Mouse (Mus musculus) adrenal gland, adult 2 months (tissue): ENCODE data around the gene Ccdc8. TPM values are rescaled to one million over a fixed set of nuclear protein-coding genes. Genes with fewer than 3 reads are reported as not detected.

ENCODE experiments used
- polyA plus RNA-seq: library from polyadenylated mRNA; depleted of rRNA; stranded (reverse); fragments of >200 nt; gene quantifications from 2 replicates; pipeline ENCODE4 v1.2.3, GENCODE M21; 2012; rRNA removed
- total RNA-seq, 2 experiments: library from RNA; stranded (reverse); gene quantifications; 2 replicates each; pipeline ENCODE4 v1.2.3; 2021

Ccdc8 gene
- total and polyA plus RNA-seq, 3 experiments: 7.5 to 28.9 (median 13.6) TPM

Other genes with a start within 250 kb of the Ccdc8 start
- 100 to 1,000 TPM; 144 to 291 TPM for gene Slc1a5, start 211.4 kb upstream of the Ccdc8 start, total RNA-seq
- gene Slc1a5, start 211.4 kb upstream of the Ccdc8 start, polyA plus RNA-seq: 220 and 344 TPM in 2 replicates
- gene Strn4, start 176.8 kb upstream of the Ccdc8 start, total RNA-seq: 10 to 100 TPM; 58.9 to 64.1 TPM
- gene Strn4, start 176.8 kb upstream of the Ccdc8 start, polyA plus RNA-seq: 121 and 138 TPM in 2 replicates
- 10 to 100 TPM; 23.9 to 29.5 TPM for gene Fkrp, start 176.0 kb upstream of the Ccdc8 start, total RNA-seq
- gene Fkrp, start 176.0 kb upstream of the Ccdc8 start, polyA plus RNA-seq: 46.3 and 49.6 TPM in 2 replicates
- 10 to 100 TPM; 16.0 to 18.4 TPM for gene Prkd2, start 149.8 kb upstream of the Ccdc8 start, total RNA-seq
- 39.2 and 47.2 TPM in 2 replicates for gene Prkd2, start 149.8 kb upstream of the Ccdc8 start, polyA plus RNA-seq
- 1 to 10 TPM; 2.5 to 5.3 TPM for gene Dact3, start 117.4 kb upstream of the Ccdc8 start, total RNA-seq
- gene Dact3, start 117.4 kb upstream of the Ccdc8 start, polyA plus RNA-seq: 16.2 and 22.1 TPM in 2 replicates
- gene Gng8, start 100.9 kb upstream of the Ccdc8 start, total RNA-seq: under 1 TPM; 0.43 to 0.69 TPM
- gene Gng8, start 100.9 kb upstream of the Ccdc8 start, polyA plus RNA-seq: 1.0 and 1.7 TPM in 2 replicates
- gene Ptgir, start 86.2 kb upstream of the Ccdc8 start, total RNA-seq: 1 to 10 TPM in 1 of 2 experiments, under 1 TPM in 1; 0.98 to 3.8 TPM
- gene Ptgir, start 86.2 kb upstream of the Ccdc8 start, polyA plus RNA-seq: 4.0 and 4.8 TPM in 2 replicates
- 100 to 1,000 TPM; 254 to 261 TPM for gene Calm3, start 68.6 kb upstream of the Ccdc8 start, total RNA-seq
- 402 and 408 TPM in 2 replicates for gene Calm3, start 68.6 kb upstream of the Ccdc8 start, polyA plus RNA-seq
- gene Pnmal2, start 48.0 kb upstream of the Ccdc8 start, total RNA-seq: 10 to 100 TPM; 19.7 to 47.9 TPM
- 9.9 and 10.9 TPM in 2 replicates for gene Pnmal2, start 48.0 kb upstream of the Ccdc8 start, polyA plus RNA-seq
- 1 to 10 TPM; 2.6 to 7.2 TPM for gene Pnmal1, start 33.0 kb upstream of the Ccdc8 start, total RNA-seq
- gene Pnmal1, start 33.0 kb upstream of the Ccdc8 start, polyA plus RNA-seq: 0.45 and 0.57 TPM in 2 replicates
- gene Gm42372, start 9.6 kb upstream of the Ccdc8 start, total RNA-seq: 1 to 10 TPM; 1.1 to 1.6 TPM
- 0.13 and 0.33 TPM in 2 replicates for gene Gm42372, start 9.6 kb upstream of the Ccdc8 start, polyA plus RNA-seq
- 10 to 100 TPM; 82.2 to 86.0 TPM for gene Ppp5c, start 35.2 kb downstream of the Ccdc8 start, total RNA-seq
- gene Ppp5c, start 35.2 kb downstream of the Ccdc8 start, polyA plus RNA-seq: 164 and 179 TPM in 2 replicates
- 1 to 10 TPM; 1.6 to 3.2 TPM for gene Hif3a, start 69.7 kb downstream of the Ccdc8 start, total RNA-seq
- gene Hif3a, start 69.7 kb downstream of the Ccdc8 start, polyA plus RNA-seq: 3.1 and 4.0 TPM in 2 replicates
- under 1 TPM; 0.35 to 0.58 TPM for gene Psg16, start 81.3 kb downstream of the Ccdc8 start, total RNA-seq
- 0.13 and 0.33 TPM in 2 replicates for gene Psg16, start 81.3 kb downstream of the Ccdc8 start, polyA plus RNA-seq
- not detected for gene Ceacam3, start 157.6 kb downstream of the Ccdc8 start, total RNA-seq
- not detected in 2 replicates for gene Ceacam3, start 157.6 kb downstream of the Ccdc8 start, polyA plus RNA-seq
- not detected for gene Psg29, start 210.8 kb downstream of the Ccdc8 start, total RNA-seq
- gene Psg29, start 210.8 kb downstream of the Ccdc8 start, polyA plus RNA-seq: not detected in 2 replicates